Mouse (Mus musculus) B cell, adult 2 months (primary cell): Measurements from ENCODE around the gene Dexi.

Experiments
- DNase-seq, 2 experiments: peaks; one replicate each; pipeline ENCODE4 v3.0.0; 2022

Dexi gene

GRCm38 (mm10) chr16:10498096-10498602, 44.7 kb downstream of the Dexi start:
- DNase-seq, result no peak

GRCm38 (mm10) chr16:10495824-10496298, 47.0 kb downstream of the Dexi start:
- peak; percentile 50 to 59 for DNase-seq

- DNase-seq, result no peak
Measured at GRCm38 (mm10) chr16:10492587-10492986, 50.3 kb downstream of the Dexi start.

- DNase-seq, result peak; percentile 35 to 45
Measured at GRCm38 (mm10) chr16:10491716-10492115, 51.1 kb downstream of the Dexi start.

GRCm38 (mm10) chr16:10490503-10491150, 52.2 kb downstream of the Dexi start:
- DNase-seq, result no peak

- no peak for DNase-seq
Measured at GRCm38 (mm10) chr16:10489904-10490457, 52.9 kb downstream of the Dexi start.

GRCm38 (mm10) chr16:10489483-10489882, 53.4 kb downstream of the Dexi start:
- peak in 1 of 2 experiments; percentile 26 for DNase-seq

- no peak for DNase-seq
Measured at GRCm38 (mm10) chr16:10488769-10489481, 53.9 kb downstream of the Dexi start.

- peak; percentile 64 to 72 for DNase-seq
Measured at GRCm38 (mm10) chr16:10487895-10488493, 54.9 kb downstream of the Dexi start.

- no peak for DNase-seq
Measured at GRCm38 (mm10) chr16:10486993-10487392, 55.9 kb downstream of the Dexi start.

GRCm38 (mm10) chr16:10482343-10482742, 60.5 kb downstream of the Dexi start:
- DNase-seq, result no peak

- no peak for DNase-seq
Measured at GRCm38 (mm10) chr16:10479857-10480256, 63.0 kb downstream of the Dexi start, which contains the start of gene Ciita. Ciita (plus strand) TSS chr16:10480059.

GRCm38 (mm10) chr16:10475919-10476318, 66.9 kb downstream of the Dexi start:
- peak in 1 of 2 experiments; percentile 36 for DNase-seq

GRCm38 (mm10) chr16:10474956-10475355, 67.9 kb downstream of the Dexi start:
- no peak for DNase-seq

- DNase-seq, result no peak
Measured at GRCm38 (mm10) chr16:10471950-10472349, 70.9 kb downstream of the Dexi start.

- no peak for DNase-seq
Measured at GRCm38 (mm10) chr16:10468201-10468600, 74.7 kb downstream of the Dexi start.

GRCm38 (mm10) chr16:10467391-10468107, 75.3 kb downstream of the Dexi start:
- DNase-seq, result no peak

GRCm38 (mm10) chr16:10465011-10465681, 77.7 kb downstream of the Dexi start:
- no peak for DNase-seq

GRCm38 (mm10) chr16:10461178-10461577, 81.7 kb downstream of the Dexi start:
- DNase-seq, result no peak

- no peak for DNase-seq
Measured at GRCm38 (mm10) chr16:10460188-10460587, 82.7 kb downstream of the Dexi start.

- DNase-seq, result no peak
Measured at GRCm38 (mm10) chr16:10454583-10454974, 88.3 kb downstream of the Dexi start.
